Mouse (Mus musculus): Measurements from ENCODE around the gene Knop1. TPM values are rescaled to one million over a fixed set of nuclear protein-coding genes. Genes with fewer than 3 reads are reported as not detected.

The Knop1 gene
- polyA plus RNA-seq, 1 experiment, result 24.1 TPM

DNA sequence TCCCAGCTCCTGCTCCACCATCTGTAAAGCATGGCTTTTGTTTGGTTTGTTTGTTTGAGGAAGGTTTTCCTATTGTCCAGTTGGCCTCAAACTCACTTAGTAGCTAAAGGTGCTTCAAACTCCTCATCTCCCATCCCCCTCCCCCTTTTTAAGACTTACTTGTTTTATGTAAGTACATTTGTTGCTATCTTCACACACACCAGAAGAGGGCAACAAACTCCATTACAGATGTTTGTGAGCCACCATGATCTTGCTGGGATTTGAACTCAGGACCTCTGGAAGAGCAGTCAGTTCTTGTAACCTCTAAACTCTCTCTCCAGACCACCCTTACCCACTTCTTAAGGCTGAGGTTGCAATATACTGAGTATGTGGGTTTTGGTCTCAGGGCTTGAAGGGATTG is 42.0 kb upstream of the Knop1 start:
- no peak overlapping the region for H3K4me3 ChIP-seq (ENCODE audit: insufficient read depth, poor library complexity, severe bottlenecking)
- H3K36me3 ChIP-seq (ENCODE audit: control insufficient read depth, insufficient read depth), result no peaks in the 10 kb centered on the region
- no peaks in the 10 kb centered on the region for H3K79me3 ChIP-seq (ENCODE audit: low read depth)
- H3ac ChIP-seq (ENCODE audit: control insufficient read depth, insufficient read length, low read depth), result no peak overlapping the region
- H3K27me3 ChIP-seq (ENCODE audit: control insufficient read depth, insufficient read depth, insufficient read length), result no peaks in the 10 kb centered on the region
- H3K79me2 ChIP-seq (ENCODE audit: control insufficient read depth, insufficient read depth), result no peaks in the 10 kb centered on the region
- TF ChIP-seq MYOD1 (IDR thresholded peaks at IDR 0.05; ENCODE audit: control insufficient read depth, insufficient read length, low read depth) (no peak), CTCF (IDR thresholded peaks at IDR 0.05; ENCODE audit: control insufficient read depth, insufficient read depth, insufficient read length) (no peak)

DNA sequence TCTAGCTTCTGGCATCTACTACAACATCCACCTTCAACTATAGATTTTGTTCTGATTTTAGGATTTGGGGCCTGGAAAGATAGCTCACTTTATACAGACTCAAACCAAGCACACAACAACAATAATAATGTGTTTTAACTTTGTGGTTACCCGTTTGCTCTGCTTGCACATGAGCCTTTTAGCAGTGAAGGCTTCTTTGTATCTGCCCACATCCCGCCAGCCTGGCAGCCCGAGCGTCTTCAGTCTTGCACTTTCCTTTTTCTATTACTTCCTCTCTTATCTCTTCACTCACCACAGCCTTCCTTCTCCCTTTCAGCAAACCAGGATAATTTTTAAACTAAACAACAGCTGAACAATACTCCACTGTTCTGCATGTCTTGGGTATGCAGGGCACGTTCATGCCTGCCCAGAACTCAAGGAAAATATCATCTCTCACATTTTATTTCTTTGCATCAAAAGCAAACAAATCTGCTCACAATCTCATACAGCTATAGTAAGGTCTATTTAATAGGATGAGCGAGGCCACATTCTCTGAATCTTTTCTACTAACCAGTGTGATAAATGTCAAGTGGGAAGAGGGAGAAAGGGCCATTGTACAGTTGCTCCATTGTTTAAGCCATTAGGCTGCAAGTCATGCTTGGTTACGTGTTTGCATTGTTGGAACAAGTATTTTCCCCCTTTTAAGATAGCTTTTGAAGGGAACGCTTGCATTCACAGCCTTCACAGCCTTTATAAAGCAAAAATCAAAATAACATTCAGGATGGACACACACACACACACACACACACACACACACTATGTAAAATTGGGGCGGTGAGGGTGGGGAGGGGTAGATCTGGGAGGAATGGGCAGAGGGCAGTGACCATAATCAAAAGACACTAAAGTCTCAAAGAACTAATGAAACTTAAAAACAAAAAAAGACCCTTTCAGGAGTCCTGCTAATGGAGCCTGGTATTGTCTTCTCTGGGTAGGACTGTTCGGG is 39.7 kb upstream of the Knop1 start:
- Histone ChIP-seq H3K79me2 (ENCODE audit: control insufficient read depth, insufficient read depth) (no peaks in the 10 kb centered on the region), H3K27me3 (ENCODE audit: control insufficient read depth, insufficient read depth, insufficient read length) (no peaks in the 10 kb centered on the region), H3K4me3 (ENCODE audit: insufficient read depth, poor library complexity, severe bottlenecking) (no peak overlapping the region), H3ac (ENCODE audit: control insufficient read depth, insufficient read length, low read depth) (no peak overlapping the region), H3K79me3 (ENCODE audit: low read depth) (no peaks in the 10 kb centered on the region), H3K36me3 (ENCODE audit: control insufficient read depth, insufficient read depth) (no peaks in the 10 kb centered on the region)
- TF ChIP-seq MYOG (IDR thresholded peaks at IDR 0.05; ENCODE audit: control insufficient read depth, extremely low read depth, insufficient read length), result no peak
- no peak for TF ChIP-seq CEBPB (IDR thresholded peaks at IDR 0.05; ENCODE audit: low read depth)
- no peak for TF ChIP-seq USF1 (IDR thresholded peaks at IDR 0.05; ENCODE audit: low read depth)
- TF ChIP-seq MYOD1 (IDR thresholded peaks at IDR 0.05; ENCODE audit: control insufficient read depth, insufficient read length, low read depth), result no peak
- no peak for TF ChIP-seq CTCF (IDR thresholded peaks at IDR 0.05; ENCODE audit: control insufficient read depth, insufficient read depth, insufficient read length)
- no peak for TF ChIP-seq MAX (IDR thresholded peaks at IDR 0.05)
- no peak for TF ChIP-seq FOSL1 (IDR thresholded peaks at IDR 0.05; ENCODE audit: insufficient read depth, low read length, poor library complexity, severe bottlenecking)

DNA sequence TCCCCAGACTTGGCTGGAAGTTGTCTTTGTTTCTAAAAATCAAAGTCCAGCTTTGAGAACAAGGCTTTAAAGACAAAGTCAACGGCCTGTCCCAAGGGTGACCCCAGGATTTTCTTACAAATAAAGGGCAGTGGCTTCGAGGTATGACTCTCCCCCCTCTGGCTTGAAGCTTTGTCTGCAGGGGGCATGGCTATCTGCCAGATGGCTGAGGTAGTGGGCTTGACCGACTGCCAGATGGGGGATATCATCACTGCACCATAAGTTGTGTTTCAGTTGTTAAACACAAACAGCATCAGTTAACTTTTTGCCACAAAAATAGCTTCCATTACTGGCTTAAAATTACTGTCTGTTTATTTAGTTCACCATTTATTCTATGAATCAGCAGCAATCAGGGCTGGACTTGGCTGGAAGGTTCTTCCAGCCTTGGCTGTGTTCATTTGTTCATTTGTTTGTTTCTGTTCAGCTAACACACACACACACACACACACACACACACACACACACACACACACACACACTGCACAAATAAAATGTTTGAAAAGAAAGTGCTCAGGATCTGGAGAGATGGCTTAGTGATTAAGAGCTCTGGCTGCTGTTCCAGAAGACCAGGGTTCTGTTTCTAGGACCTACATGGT is 33.1 kb upstream of the Knop1 start:
- Histone ChIP-seq H3K27me3 (ENCODE audit: control insufficient read depth, insufficient read depth, insufficient read length) (no peaks in the 10 kb centered on the region), H3K79me3 (ENCODE audit: low read depth) (no peaks in the 10 kb centered on the region), H3K79me2 (ENCODE audit: control insufficient read depth, insufficient read depth) (no peaks in the 10 kb centered on the region), H3K36me3 (ENCODE audit: control insufficient read depth, insufficient read depth) (no peaks in the 10 kb centered on the region), H3K4me3 (ENCODE audit: insufficient read depth, poor library complexity, severe bottlenecking) (no peak overlapping the region), H3ac (ENCODE audit: control insufficient read depth, insufficient read length, low read depth) (no peak overlapping the region)
- TF ChIP-seq USF1 (IDR thresholded peaks at IDR 0.05; ENCODE audit: low read depth), result no peak
- TF ChIP-seq CEBPB (IDR thresholded peaks at IDR 0.05; ENCODE audit: low read depth), result no peak
- TF ChIP-seq CTCF (IDR thresholded peaks at IDR 0.05; ENCODE audit: control insufficient read depth, insufficient read depth, insufficient read length), result no peak

DNA sequence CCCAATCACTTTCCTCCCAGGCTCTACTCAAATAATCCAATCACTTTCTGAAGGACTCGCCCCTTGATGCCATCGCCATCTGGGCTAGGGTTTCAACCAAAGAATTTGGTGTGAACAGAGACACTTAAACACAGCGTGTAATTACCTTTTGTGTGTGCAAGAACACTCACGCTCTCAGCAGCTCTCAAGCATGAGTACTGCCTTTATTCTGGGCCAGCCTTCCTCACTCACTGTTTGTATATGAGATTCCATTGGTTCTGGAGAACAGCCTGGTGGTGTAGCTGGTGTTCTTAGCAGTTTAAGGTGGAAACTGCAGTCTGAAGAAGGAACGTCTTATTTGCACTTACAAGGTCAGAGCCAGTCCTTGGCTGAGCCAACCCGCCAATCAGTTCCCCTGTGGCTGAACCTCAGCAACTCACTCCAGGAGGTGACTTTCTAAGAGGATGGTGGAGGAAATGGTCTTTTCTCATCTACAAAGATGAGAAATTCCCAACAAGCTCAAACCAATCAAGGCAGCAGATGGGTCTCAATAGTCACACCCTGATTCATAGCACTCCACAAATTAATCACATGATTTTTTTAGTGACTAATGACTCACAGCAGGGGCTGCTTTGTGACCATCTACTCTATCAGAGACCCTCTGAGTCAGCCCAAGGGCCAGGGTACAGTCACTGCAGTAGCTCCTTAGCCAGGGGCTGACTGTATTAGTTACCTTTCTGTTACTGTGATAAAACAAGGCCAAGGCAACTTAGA is 31.4 kb upstream of the Knop1 start:
- no peak overlapping the region for H3ac ChIP-seq (ENCODE audit: control insufficient read depth, insufficient read length, low read depth)
- no peaks in the 10 kb centered on the region for H3K79me2 ChIP-seq (ENCODE audit: control insufficient read depth, insufficient read depth)
- no peaks in the 10 kb centered on the region for H3K79me3 ChIP-seq (ENCODE audit: low read depth)
- H3K27me3 ChIP-seq (ENCODE audit: control insufficient read depth, insufficient read depth, insufficient read length), result no peaks in the 10 kb centered on the region
- H3K4me3 ChIP-seq (ENCODE audit: insufficient read depth, poor library complexity, severe bottlenecking), result no peak overlapping the region
- no peaks in the 10 kb centered on the region for H3K36me3 ChIP-seq (ENCODE audit: control insufficient read depth, insufficient read depth)
- TF ChIP-seq MAX (IDR thresholded peaks at IDR 0.05), result no peak
- no peak for TF ChIP-seq USF1 (IDR thresholded peaks at IDR 0.05; ENCODE audit: low read depth)
- no peak for TF ChIP-seq FOSL1 (IDR thresholded peaks at IDR 0.05; ENCODE audit: insufficient read depth, low read length, poor library complexity, severe bottlenecking)
- TF ChIP-seq MYOG (IDR thresholded peaks at IDR 0.05; ENCODE audit: control insufficient read depth, extremely low read depth, insufficient read length), result no peak
- TF ChIP-seq CTCF (IDR thresholded peaks at IDR 0.05; ENCODE audit: control insufficient read depth, insufficient read depth, insufficient read length), result no peak
- TF ChIP-seq CEBPB (IDR thresholded peaks at IDR 0.05; ENCODE audit: low read depth), result no peak

DNA sequence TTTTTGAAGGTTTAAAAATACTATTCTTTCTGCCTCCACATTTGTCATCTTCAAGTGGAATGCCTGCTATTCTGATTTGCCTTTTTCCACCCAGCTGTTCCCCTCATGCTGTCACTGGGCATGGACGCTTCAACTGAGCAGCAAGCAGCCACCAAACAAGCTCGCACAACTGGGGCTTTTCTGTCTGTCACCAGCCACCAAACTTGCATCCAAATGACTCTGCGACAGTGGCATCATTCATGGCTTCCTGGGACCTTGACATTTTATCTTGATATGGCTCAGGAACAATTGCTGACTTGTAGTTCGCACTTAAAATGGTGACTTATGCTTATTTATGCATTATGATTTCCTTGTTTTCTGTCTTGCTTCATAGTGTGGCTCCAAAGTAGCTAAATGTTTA is 28.9 kb upstream of the Knop1 start:
- H3K4me3 ChIP-seq (ENCODE audit: insufficient read depth, poor library complexity, severe bottlenecking), result no peak overlapping the region
- no peaks in the 10 kb centered on the region for H3K79me2 ChIP-seq (ENCODE audit: control insufficient read depth, insufficient read depth)
- no peak overlapping the region for H3ac ChIP-seq (ENCODE audit: control insufficient read depth, insufficient read length, low read depth)
- H3K79me3 ChIP-seq (ENCODE audit: low read depth), result no peaks in the 10 kb centered on the region
- no peaks in the 10 kb centered on the region for H3K36me3 ChIP-seq (ENCODE audit: control insufficient read depth, insufficient read depth)
- H3K27me3 ChIP-seq (ENCODE audit: control insufficient read depth, insufficient read depth, insufficient read length), result no peaks in the 10 kb centered on the region
- TF ChIP-seq MYOG (IDR thresholded peaks at IDR 0.05; ENCODE audit: control insufficient read depth, extremely low read depth, insufficient read length) (no peak), CTCF (IDR thresholded peaks at IDR 0.05; ENCODE audit: control insufficient read depth, insufficient read depth, insufficient read length) (no peak), MAX (IDR thresholded peaks at IDR 0.05) (no peak), MYOD1 (IDR thresholded peaks at IDR 0.05; ENCODE audit: control insufficient read depth, insufficient read length, low read depth) (no peak), USF1 (IDR thresholded peaks at IDR 0.05; ENCODE audit: low read depth) (no peak), CEBPB (IDR thresholded peaks at IDR 0.05; ENCODE audit: low read depth) (no peak), FOSL1 (IDR thresholded peaks at IDR 0.05; ENCODE audit: insufficient read depth, low read length, poor library complexity, severe bottlenecking) (no peak)

All from C2C12 (cell line).